Mouse (Mus musculus): ENCODE results near the gene Ankrd40. TPM values are rescaled to one million over a fixed set of nuclear protein-coding genes. Genes with fewer than 3 reads are reported as not detected.

Gene Ankrd40
- total RNA-seq, 2 experiments from 2014 or later, result 52.1 to 58.1 TPM

- DNase-seq, result no peak
- intact Hi-C loops (cut with DNase I), result no loop called here
Observed at GRCm38 (mm10) chr11:94347063-94347575, 19.3 kb downstream of the Ankrd40 start.

GRCm38 (mm10) chr11:94349839-94350238, 22.0 kb downstream of the Ankrd40 start:
- intact Hi-C loops (cut with DNase I), result no loop called here
- DNase-seq, result no peak

- no peak for DNase-seq
- intact Hi-C loops (cut with DNase I), result no loop called here
Observed at GRCm38 (mm10) chr11:94350337-94350736, 22.5 kb downstream of the Ankrd40 start.

DNA sequence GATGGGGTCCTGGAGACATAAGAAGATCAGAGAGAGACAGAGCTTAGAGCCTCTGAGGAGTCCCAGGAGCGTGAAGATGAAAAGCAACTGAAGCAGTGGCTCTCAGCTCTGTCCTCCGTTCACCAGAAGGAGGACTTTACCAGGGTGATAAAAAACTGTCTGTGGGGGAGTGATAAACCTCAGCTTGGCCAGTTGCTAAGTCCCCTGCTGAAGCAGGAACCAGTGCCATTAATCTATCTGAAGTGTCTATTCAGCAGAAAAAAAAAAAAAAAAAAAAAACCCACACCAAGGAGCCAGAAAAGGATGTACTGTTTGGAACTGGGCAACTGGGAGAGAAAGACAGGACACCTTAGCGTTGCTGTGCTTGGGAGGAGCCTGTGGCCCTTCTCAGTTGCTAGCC, 23.3 kb downstream of the Ankrd40 start:
- intact Hi-C loops (cut with DNase I), result no loop called here
- DNase-seq, result no peak

DNA sequence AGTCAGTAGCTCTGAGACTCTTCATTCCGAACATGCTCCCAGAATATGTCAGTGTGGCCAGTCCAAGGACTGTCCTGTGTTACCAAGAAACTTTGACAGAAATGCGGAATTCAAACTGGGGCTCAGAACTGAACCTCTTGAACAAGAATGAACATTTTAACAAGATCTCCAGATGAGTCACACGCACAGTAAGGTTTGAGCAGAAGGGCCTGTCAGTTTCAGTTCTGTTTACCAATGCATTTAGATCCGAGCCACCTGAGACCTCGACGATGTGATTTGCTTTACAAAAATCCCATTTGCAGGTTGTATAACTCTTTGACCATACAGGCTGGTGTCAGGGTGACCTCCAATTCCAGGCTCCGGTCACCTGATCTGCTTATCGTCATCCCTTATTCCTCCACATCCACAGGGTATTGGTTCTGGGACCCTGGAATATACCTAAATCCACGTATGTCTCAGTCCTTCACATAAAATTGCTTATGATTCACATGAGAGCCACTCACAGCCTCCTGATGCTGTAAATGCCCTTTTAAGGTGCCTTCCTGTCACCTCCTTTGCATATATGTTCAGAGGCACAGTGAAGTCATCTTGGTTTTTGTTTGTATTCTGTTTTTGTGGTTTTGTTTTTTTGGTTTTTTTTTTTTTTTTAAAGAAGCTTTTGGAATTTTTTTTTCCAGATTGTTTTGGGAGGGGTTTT, 27.9 kb downstream of the Ankrd40 start:
- intact Hi-C loops (cut with DNase I), result loop anchor here (5.0 kb wide), 1 partner anchor 37 kb away; the partner anchor contains the start of gene Abcc3
- DNase-seq, result no peak

DNA sequence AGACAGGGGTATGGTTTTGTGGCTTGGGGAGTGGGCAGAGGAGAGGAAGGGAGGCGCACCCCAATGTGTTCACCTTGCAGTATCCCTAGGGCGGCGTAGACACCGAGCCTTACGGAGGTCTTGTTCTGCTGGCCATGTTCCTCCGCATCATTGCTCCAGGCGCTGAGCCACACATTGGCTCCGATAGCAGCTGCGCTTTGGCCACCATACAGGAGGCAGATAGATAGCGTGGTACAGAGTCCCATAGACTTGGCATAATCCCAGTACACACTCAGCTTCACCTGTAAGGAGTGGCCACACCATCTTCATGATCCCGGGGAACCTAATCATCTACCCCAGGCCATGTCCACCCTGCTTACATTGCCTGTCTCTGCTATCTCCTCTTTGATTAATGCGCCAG, 31.4 kb downstream of the Ankrd40 start:
- intact Hi-C loops (cut with DNase I), result loop anchor here (5.0 kb wide), 1 partner anchor 33 kb away; the partner anchor contains the start of gene Abcc3
- no peak for DNase-seq

GRCm38 (mm10) chr11:94361166-94361870, 33.5 kb downstream of the Ankrd40 start:
- no peak for DNase-seq
- intact Hi-C loops (cut with DNase I), result no loop called here

GRCm38 (mm10) chr11:94362101-94362500, 34.3 kb downstream of the Ankrd40 start:
- intact Hi-C loops (cut with DNase I), result no loop called here
- DNase-seq, result no peak

DNA sequence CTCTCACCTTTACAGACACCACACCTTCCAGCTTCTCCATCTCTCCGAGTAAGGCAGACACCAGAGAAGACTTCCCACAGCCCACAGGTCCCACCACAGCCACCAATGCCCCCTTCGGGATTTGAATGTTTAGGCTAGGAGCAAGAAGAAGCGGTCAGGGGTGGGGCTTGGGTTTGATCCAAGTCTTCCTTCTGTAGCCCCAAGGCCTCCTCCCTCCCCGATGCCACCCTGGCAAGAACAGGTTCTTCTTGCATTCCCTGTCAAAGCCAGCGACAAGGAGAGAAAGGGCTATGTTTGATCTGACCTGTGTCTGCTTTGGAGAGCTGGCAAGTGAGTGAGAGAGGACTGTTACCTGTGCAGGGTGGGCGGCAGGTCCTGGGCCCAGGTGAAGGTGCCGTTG, 35.9 kb downstream of the Ankrd40 start:
- intact Hi-C loops (cut with DNase I), result no loop called here
- DNase-seq, result no peak

DNA sequence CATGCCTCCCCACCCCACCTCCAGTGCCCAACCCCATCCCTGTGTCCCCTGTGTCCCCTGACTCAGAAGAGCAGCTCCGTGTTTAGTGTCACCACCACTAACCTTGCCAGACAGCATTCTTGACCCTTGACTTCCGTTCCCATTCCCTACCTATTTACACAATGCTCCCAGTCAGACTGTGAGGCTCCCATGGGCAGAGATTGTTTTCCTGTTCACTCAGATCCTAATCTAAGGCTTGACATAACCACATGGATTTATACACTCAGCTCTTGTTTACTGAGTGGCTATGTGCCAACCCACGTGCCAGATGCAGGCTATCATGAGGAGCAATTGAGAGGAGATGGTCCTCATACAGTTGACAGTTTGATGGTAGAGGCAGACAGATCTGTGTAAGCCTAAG, 37.5 kb downstream of the Ankrd40 start:
- intact Hi-C loops (cut with DNase I), result no loop called here
- DNase-seq, result no peak

DNA sequence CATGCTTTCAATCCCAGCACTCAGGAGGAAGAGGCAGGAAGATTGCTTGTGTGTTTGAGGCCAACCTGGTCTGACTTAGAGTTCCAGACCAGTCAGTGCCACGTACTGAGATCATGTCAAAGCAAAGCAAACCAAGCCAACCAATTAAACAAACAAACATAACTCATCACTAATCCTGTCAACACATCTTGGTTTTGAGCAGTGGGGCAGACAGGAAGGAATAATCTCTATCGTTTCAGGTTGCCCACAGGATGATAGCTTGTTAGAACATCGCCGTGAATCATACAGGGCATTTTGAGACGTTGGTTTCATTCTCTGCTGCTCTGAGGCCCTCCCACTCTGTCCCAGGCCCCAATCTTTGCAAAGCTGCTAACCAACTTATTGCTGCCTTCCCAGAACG, 42.2 kb downstream of the Ankrd40 start:
- intact Hi-C loops (cut with DNase I), result no loop called here
- DNase-seq, result no peak

DNA sequence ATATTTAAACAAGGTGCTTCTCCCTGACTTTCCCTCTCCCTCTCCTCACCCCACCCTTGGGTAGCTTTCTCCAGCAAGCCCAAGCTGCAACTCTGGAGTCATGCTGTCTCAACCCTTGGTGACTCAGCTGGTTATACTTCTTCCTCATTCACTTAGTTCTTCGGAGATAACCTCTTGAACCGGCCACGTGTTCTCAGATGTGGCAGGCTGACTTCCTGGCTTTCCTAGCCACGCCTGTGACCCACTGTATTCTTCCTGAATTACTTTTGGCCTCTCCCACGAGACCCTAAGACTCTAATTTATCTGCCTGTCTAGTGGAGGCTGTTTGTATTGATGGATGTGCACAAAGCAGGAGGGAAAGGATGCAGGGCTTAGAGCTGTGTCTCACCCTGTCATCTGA, 43.0 kb downstream of the Ankrd40 start:
- DNase-seq, result no peak
- intact Hi-C loops (cut with DNase I), result no loop called here

GRCm38 (mm10) chr11:94374276-94374948, 46.6 kb downstream of the Ankrd40 start:
- DNase-seq, result no peak
- intact Hi-C loops (cut with DNase I), result no loop called here

- DNase-seq, result no peak
- intact Hi-C loops (cut with DNase I), result no loop called here
Observed at GRCm38 (mm10) chr11:94379061-94379460, 51.3 kb downstream of the Ankrd40 start.

GRCm38 (mm10) chr11:94379736-94380135, 51.9 kb downstream of the Ankrd40 start:
- intact Hi-C loops (cut with DNase I), result no loop called here
- no peak for DNase-seq

GRCm38 (mm10) chr11:94385977-94386771, 58.4 kb downstream of the Ankrd40 start:
- intact Hi-C loops (cut with DNase I), result no loop called here
- no peak for DNase-seq

DNA sequence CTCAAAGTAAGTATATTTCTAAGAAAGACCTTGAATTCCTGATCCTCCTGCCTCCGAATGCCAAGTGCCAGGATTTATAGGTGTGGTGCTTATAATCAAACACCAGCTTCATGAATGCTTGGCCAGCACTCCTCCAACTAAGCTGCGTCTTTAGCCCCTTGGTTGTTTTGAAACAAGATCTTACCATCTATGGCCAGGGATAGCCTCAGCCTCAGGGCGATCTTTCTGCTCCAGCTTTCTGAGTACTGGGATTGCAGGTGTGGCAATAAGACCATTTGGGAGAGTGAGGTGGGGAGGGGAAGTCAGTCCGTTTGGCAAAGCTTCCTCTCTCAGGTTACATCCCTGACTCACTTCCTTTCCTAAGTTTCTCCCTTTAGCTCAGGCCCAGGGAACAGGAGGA, 60.0 kb downstream of the Ankrd40 start:
- intact Hi-C loops (cut with DNase I), result no loop called here
- no peak for DNase-seq

DNA sequence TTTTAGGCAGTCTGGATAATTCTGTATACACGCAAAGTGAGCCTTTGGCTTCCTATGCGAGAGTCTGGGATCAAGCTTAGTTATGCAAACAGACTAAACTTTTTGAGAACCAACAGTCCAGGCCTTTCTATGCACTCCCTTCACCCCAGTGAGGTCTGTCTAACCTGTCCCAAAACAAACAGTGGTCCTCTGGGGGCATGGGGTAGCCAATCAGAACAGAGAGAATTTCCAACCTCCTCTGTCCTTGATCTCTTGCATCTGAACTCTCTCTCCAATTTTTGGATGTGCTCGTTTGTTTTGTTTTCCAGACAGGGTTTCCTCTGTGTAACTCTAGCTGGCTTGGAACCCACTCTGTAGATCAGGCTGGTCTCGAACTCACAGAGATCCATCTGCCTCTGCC, 61.2 kb downstream of the Ankrd40 start:
- intact Hi-C loops (cut with DNase I), result no loop called here
- DNase-seq, result no peak

- intact Hi-C loops (cut with DNase I), result loop anchor here (5.0 kb wide), 1 partner anchor 33 kb away; no protein-coding TSS in a partner anchor
- peak; percentile 32 for DNase-seq
Observed at GRCm38 (mm10) chr11:94389724-94390396, 62.1 kb downstream of the Ankrd40 start.

GRCm38 (mm10) chr11:94390825-94391224, 63.0 kb downstream of the Ankrd40 start:
- intact Hi-C loops (cut with DNase I), result loop anchor here (5.0 kb wide), 1 partner anchor 34 kb away; no protein-coding TSS in a partner anchor
- no peak for DNase-seq
